Mouse (Mus musculus): ENCODE measurements around the gene Ipo11. TPM values are rescaled to one million over a fixed set of nuclear protein-coding genes. Genes with fewer than 3 reads are reported as not detected.
"Not testable (repeated sequence)": the region's sequence is repeated elsewhere in the genome, so short reads cannot be mapped to it uniquely, and the experiment has no call there.

Ipo11 gene
- polyA plus RNA-seq, 1 experiment from 2014 or later, result 70.1 TPM

DNA sequence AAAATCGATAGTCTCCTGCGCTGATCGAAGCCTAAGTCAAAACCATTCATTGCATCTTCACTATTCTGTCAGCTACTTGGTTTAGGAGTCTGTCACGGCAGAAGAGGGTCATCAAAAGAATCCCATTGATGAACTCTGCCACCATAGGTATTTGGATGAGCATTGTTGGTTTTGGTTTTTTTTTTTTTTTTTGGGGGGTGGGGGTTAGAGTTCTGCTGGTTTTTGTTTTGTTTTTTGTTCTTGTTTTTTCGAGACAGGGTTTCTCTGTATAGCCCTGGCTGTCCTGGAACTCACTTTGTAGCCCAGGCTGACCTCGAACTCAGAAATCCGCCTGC is 347 bp upstream of the Ipo11 start:
- peak overlapping the region; percentile 99 for H3K4me3 ChIP-seq
- ATAC-seq (ENCODE audit: low FRiP score, low read depth), result 0 out of 2 replicates have a peak, but pooled peaks have one; percentile 13
- WGBS, result 28% methylated on average over 7 of the region's 7 CpGs
- no peaks in the 10 kb centered on the region for H3K9me3 ChIP-seq
- peak overlapping the region; percentile 62 for H3K4me2 ChIP-seq (replicated peaks)
- H3K27ac ChIP-seq (replicated peaks), result no peak overlapping the region
- H3K27me3 ChIP-seq, result no peaks in the 10 kb centered on the region
- no peaks in the 10 kb centered on the region for H3K36me3 ChIP-seq
- peaks cover 9% of the 10 kb centered on the region for H3K4me1 ChIP-seq
- peak overlapping the region; percentile 86; the same call in 1 of the 2 replicates for H3K9ac ChIP-seq (replicated peaks)

DNA sequence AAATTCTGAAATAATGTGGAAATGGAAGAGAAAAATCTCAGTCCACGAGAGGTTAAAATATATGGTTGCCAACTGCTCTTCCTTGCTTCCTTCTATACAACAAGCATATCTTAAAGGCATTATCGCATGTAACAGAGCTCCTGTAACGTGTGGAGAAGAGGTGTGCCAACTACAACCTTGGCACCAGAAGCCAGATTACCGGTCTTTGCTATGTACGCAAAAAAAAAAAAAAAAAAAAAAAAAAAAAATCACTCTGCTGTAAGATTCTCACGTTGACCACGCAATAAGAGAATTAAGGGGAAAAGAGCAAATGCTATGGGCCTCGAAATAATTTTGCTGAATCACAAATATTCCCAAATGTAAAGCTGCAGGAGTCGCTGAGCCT is 895 bp downstream of the Ipo11 start:
- Histone ChIP-seq H3K9ac (replicated peaks) (peak overlapping the region; percentile 86), H3K36me3 (no peaks in the 10 kb centered on the region), H3K4me3 (peak overlapping the region; percentile 99), H3K9me3 (no peaks in the 10 kb centered on the region), H3K4me2 (replicated peaks) (peak overlapping the region; percentile 62), H3K27me3 (no peaks in the 10 kb centered on the region), H3K4me1 (peaks cover 9% of the 10 kb centered on the region), H3K27ac (replicated peaks) (no peak overlapping the region; the same call in 1 of the 2 replicates)
- no peak for ATAC-seq (ENCODE audit: low FRiP score, low read depth)
- 9% methylated on average over 9 of the region's 9 CpGs for WGBS

DNA sequence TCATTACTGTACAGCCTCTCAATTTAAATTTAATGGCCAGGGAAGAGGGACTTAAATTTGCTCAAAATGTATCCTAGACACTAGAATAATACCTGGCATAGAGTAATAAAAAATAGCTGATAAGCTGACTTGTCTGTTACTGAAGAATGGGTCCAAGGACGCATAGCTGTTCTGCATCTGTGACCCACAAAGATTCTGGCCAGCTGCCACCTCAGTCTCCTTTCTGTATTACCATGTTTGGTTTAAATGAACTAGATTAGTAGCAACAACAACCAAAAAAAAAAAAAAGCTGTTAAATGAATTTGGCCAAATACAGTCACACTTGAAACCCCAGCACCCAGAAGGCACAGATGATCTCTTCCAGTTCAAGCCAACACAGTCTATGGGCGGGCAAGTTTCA is 7.6 kb downstream of the Ipo11 start:
- Histone ChIP-seq H3K9ac (replicated peaks) (no peak overlapping the region), H3K27me3 (no peaks in the 10 kb centered on the region), H3K36me3 (peaks cover 20% of the 10 kb centered on the region), H3K9me3 (peaks cover 12% of the 10 kb centered on the region; the same call in 1 of the 2 replicates), H3K4me3 (no peak overlapping the region), H3K4me1 (no peaks in the 10 kb centered on the region), H3K4me2 (replicated peaks) (no peak overlapping the region), H3K27ac (replicated peaks) (no peak overlapping the region)
- no peak for ATAC-seq (ENCODE audit: low FRiP score, low read depth)
- 96% methylated on average over 2 of the region's 2 CpGs for WGBS

DNA sequence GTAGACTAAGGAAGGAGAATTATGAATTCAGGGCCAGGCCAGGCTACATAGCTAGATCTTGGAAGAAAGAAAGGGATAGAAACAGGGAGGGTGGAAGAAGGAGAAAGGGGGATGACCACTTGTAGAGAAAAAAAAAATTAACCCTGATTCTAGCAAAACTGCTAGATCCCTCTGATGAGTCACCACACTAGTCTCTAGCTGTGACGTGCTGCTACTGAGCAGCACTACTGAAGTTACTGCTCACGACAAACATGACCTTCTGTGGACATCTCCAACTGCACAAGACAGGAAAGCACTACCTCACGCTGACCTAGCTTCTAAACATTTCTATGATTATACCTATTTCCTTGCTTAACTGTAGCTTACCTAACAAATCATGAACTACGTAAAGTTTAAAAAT is 8.5 kb downstream of the Ipo11 start:
- no peak overlapping the region for H3K9ac ChIP-seq (replicated peaks)
- ATAC-seq (ENCODE audit: low FRiP score, low read depth), result no peak
- no peaks in the 10 kb centered on the region for H3K4me1 ChIP-seq
- H3K4me3 ChIP-seq, result no peak overlapping the region
- H3K4me2 ChIP-seq (replicated peaks), result no peak overlapping the region
- no peak overlapping the region for H3K27ac ChIP-seq (replicated peaks)
- peaks cover 25% of the 10 kb centered on the region for H3K36me3 ChIP-seq
- no peaks in the 10 kb centered on the region for H3K27me3 ChIP-seq
- 93% methylated on average over 4 of the region's 4 CpGs for WGBS
- peaks cover 12% of the 10 kb centered on the region; the same call in 1 of the 2 replicates for H3K9me3 ChIP-seq

DNA sequence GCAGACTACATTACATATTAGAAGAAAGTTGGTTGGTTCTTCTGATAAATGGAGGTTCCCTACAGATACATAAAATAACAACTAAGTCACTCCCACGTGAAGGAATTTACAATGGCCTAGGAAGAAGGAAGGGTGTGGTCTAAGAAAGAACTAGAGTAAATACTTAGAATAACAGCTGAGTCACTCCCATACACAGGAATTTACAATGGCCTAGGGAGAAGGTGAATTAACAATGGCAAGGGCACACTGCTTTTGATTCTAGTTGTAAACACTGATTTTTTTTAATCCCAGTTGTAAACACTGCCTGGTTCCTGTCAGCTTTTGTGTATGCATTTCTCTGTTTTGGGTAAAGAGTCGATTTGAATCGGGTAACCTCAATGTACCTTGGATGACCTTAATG is 10.8 kb downstream of the Ipo11 start:
- not testable (repeated sequence) for ATAC-seq (ENCODE audit: low FRiP score, low read depth)

DNA sequence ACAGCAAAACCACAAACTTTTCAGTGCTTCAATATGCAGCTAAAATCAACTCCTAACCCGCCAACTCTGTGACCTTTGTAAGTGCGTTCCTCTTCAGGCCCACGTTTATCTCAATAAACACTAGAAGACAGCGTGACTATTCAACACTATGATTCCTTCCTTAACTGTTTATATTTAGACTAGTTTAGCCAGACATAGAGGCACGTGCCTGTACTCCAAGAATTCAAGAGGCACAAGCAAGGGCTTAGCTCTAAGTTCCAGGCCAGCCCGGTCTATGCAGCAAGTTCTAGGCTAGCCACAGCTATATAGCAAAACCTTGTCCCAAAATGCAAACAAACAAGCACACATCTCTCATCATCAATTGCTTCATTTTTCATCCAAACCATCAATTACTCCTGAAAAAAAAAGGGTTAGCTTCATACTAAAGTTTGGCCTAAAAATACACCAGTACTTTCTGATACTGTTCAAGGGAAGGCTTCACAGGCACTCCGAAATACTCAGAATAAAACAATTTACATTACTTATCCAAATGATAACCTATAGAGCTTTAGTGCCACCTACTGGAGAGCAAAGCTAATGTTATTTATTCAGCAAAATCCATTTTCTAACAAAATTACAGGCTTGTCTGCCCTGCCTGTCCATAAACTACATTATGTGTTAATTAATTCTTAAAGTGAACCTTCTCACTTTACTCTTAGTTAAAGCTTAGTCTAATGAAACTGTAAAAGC is 18.3 kb downstream of the Ipo11 start:
- no peak overlapping the region for H3K4me3 ChIP-seq
- no peak for ATAC-seq (ENCODE audit: low FRiP score, low read depth)
- no peak overlapping the region for H3K9ac ChIP-seq (replicated peaks)
- H3K27ac ChIP-seq (replicated peaks), result no peak overlapping the region
- 87% methylated on average over 7 of the region's 7 CpGs for WGBS
- no peaks in the 10 kb centered on the region for H3K4me1 ChIP-seq
- H3K36me3 ChIP-seq, result peaks cover 31% of the 10 kb centered on the region
- no peaks in the 10 kb centered on the region for H3K27me3 ChIP-seq
- no peak overlapping the region for H3K4me2 ChIP-seq (replicated peaks)
- no peaks in the 10 kb centered on the region for H3K9me3 ChIP-seq

More for the DNA sequence above, 10.8 kb downstream of the Ipo11 start:
- WGBS, result 96% methylated on average over 3 of the region's 3 CpGs
- peaks cover 12% of the 10 kb centered on the region; the same call in 1 of the 2 replicates for H3K9me3 ChIP-seq
- H3K4me3 ChIP-seq; H3K27me3 ChIP-seq; H3K4me1 ChIP-seq; H3K4me2 ChIP-seq (replicated peaks); H3K9ac ChIP-seq (replicated peaks); H3K27ac ChIP-seq (replicated peaks): not testable (repeated sequence)
- peaks cover 42% of the 10 kb centered on the region for H3K36me3 ChIP-seq

DNA sequence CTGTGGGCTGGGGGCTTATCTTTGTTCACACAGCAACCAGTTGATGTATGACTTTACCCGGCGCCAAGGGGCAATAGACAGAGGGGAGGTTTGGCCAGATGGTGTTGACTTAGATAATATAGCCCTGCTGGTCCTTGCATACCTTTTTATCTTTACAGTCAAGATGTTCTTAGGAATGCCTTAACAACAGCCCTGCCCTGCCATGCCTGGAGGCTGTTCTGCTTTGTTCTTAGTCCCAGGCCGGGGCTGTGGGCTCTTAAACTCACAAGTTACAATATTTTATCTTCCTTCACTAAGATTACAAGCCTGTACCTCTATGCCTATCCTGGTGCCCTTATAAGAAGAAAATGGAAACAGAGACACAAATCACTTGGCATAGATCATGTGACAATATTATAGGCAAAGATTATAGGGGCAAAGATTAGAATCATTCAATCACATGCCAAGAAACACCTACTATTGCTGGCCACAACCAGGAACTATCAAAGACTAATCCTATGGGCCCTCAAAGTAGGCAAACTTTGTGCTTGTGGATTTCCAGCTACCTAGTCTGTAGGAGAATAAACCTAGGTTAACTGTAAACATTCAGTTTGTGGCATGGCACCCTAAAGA is 23.5 kb downstream of the Ipo11 start:
- no peak overlapping the region for H3K9ac ChIP-seq (replicated peaks)
- H3K27ac ChIP-seq (replicated peaks), result no peak overlapping the region
- no peaks in the 10 kb centered on the region for H3K9me3 ChIP-seq
- no peak for ATAC-seq (ENCODE audit: low FRiP score, low read depth)
- H3K4me3 ChIP-seq, result no peak overlapping the region
- peaks cover 23% of the 10 kb centered on the region for H3K36me3 ChIP-seq
- WGBS, result 80% methylated on average over 3 of the region's 3 CpGs
- H3K4me1 ChIP-seq, result no peaks in the 10 kb centered on the region
- H3K4me2 ChIP-seq (replicated peaks), result no peak overlapping the region
- H3K27me3 ChIP-seq, result no peaks in the 10 kb centered on the region

DNA sequence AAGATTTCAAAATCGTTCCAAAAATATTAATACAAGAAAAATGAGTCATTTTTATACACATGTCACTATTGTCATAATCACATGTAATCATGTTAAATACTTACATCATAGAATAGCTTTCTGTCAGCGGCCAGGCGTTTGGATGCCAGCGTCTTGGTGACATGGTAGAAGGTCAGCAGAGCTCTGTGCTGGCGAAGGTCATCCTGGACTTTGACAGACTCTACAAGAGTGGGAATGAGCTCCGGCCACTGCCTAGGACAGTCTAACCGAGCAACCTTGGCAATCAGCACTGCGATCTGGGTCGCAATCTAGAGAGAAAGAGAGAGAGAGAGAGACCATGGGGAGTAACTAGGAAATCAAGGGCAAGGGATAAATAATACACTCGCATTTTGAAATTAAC is 26.7 kb downstream of the Ipo11 start:
- Histone ChIP-seq H3K9me3 (no peaks in the 10 kb centered on the region), H3K36me3 (peaks cover 49% of the 10 kb centered on the region), H3K27me3 (no peaks in the 10 kb centered on the region), H3K4me2 (replicated peaks) (no peak overlapping the region), H3K9ac (replicated peaks) (no peak overlapping the region), H3K4me1 (no peaks in the 10 kb centered on the region), H3K27ac (replicated peaks) (no peak overlapping the region), H3K4me3 (no peak overlapping the region)
- ATAC-seq (ENCODE audit: low FRiP score, low read depth), result no peak
- 96% methylated on average over 10 of the region's 10 CpGs for WGBS

DNA sequence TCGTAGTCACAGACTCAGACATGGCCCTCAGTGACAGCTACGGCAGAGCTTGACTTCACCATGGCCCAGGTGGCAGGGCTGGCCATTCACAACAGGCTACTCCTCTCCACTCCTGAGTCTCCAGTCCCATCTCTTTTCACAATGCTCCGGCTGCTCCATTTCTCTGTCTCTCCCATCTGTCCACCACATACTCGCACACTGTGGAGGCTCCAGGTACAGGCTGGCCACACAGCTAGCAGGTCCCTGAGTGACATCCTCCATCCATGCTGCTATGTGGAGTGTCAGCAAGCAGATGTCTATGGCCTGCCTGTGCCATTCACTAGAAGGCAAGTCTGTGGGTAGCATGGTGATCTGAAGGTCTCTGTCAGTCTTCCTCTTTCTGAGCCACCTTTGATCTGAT is 29.5 kb downstream of the Ipo11 start:
- no peaks in the 10 kb centered on the region for H3K9me3 ChIP-seq
- H3K4me1 ChIP-seq, result no peaks in the 10 kb centered on the region
- no peak overlapping the region for H3K4me2 ChIP-seq (replicated peaks)
- H3K4me3 ChIP-seq, result no peak overlapping the region
- peaks cover 55% of the 10 kb centered on the region for H3K36me3 ChIP-seq
- WGBS, result 93% methylated on average over 4 of the region's 4 CpGs
- H3K27ac ChIP-seq (replicated peaks), result no peak overlapping the region
- H3K27me3 ChIP-seq, result no peaks in the 10 kb centered on the region
- H3K9ac ChIP-seq (replicated peaks), result no peak overlapping the region
- no peak for ATAC-seq (ENCODE audit: low FRiP score, low read depth)

DNA sequence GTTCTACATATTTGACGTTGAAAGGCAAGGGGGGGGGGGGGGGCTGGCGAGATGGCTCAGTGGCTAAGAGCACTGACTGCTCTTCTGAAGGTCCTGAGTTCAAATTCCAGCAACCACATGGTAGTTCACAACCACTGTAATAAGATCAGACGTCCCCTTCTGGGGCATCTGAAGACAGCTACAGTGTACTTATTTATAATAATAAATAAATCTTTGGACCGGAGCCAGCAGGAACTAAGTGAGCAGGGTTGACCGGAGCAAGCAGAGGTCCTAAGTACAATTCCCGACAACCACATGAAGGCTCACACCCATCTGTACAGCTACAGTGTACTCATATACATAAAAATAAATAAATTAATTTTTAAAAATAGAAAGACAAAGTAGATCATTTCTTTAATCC is 31.6 kb downstream of the Ipo11 start:
- not testable (repeated sequence) for ATAC-seq (ENCODE audit: low FRiP score, low read depth); H3K9ac ChIP-seq (replicated peaks); H3K4me1 ChIP-seq; H3K4me2 ChIP-seq (replicated peaks); H3K9me3 ChIP-seq; H3K27me3 ChIP-seq; H3K4me3 ChIP-seq; H3K27ac ChIP-seq (replicated peaks)
- peaks cover 57% of the 10 kb centered on the region for H3K36me3 ChIP-seq
- WGBS, result 87% methylated on average over 6 of the region's 6 CpGs

DNA sequence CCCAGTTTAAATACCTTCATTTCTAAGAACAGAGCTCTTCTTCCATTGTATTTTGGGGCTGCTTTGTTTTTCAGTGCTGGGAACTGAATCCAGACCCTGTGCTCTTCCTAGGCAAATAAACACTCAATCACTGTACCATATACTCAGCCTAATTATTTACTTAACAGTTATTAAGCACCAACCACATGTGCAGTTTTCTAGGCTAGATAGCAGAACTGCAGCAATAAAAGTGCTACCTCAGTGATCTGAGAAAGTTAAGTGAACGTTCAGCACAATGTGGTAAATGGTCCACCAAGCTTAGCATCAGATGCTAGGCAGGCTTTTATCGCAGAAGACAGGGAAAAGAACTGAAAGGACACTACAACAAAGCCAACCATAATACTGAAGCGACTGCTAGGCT is 32.1 kb downstream of the Ipo11 start:
- H3K4me2 ChIP-seq (replicated peaks), result no peak overlapping the region
- H3K9ac ChIP-seq (replicated peaks), result no peak overlapping the region
- no peaks in the 10 kb centered on the region for H3K27me3 ChIP-seq
- ATAC-seq (ENCODE audit: low FRiP score, low read depth), result no peak
- H3K36me3 ChIP-seq, result peaks cover 56% of the 10 kb centered on the region
- no peak overlapping the region for H3K4me3 ChIP-seq
- H3K27ac ChIP-seq (replicated peaks), result no peak overlapping the region
- 96% methylated on average over 3 of the region's 3 CpGs for WGBS
- no peaks in the 10 kb centered on the region for H3K9me3 ChIP-seq
- no peaks in the 10 kb centered on the region for H3K4me1 ChIP-seq

DNA sequence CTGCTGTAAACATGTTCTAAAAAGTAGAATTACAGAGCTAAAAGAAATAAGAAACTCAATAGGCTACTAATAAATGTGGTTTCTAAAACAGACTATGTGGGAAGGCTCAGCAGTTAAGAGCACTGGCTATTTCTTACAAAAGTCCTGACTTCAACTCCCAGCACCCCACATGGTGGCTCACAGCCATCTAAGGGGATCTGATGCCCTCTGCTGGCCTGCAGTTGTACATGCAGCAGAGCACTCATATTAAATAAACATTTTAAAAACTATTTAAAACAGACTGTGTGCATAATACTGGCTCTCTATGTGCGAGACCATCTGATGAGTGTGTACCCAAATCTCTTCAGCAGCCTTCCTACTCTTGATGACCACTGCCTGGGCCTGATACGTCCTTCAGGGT is 42.5 kb downstream of the Ipo11 start:
- no peak for ATAC-seq (ENCODE audit: low FRiP score, low read depth)
- Histone ChIP-seq H3K4me1 (no peaks in the 10 kb centered on the region), H3K27ac (replicated peaks) (no peak overlapping the region), H3K9ac (replicated peaks) (no peak overlapping the region), H3K27me3 (no peaks in the 10 kb centered on the region), H3K4me2 (replicated peaks) (no peak overlapping the region), H3K36me3 (peaks cover 38% of the 10 kb centered on the region), H3K9me3 (no peaks in the 10 kb centered on the region), H3K4me3 (no peak overlapping the region)
- 98% methylated on average over 2 of the region's 2 CpGs for WGBS
